Mouse (Mus musculus): ENCODE measurements at regions not wholly inside any gene's neighbourhood (a gene's known extent, or its start where the extent isn't known, plus 50 kb on each side); places are given as distances from the start of the nearest gene placed in this dataset.

GRCm38 (mm10) chr16:71622664-71623063, 685.4 kb upstream of the Robo1 start:
- no peak for DNase-seq

DNA sequence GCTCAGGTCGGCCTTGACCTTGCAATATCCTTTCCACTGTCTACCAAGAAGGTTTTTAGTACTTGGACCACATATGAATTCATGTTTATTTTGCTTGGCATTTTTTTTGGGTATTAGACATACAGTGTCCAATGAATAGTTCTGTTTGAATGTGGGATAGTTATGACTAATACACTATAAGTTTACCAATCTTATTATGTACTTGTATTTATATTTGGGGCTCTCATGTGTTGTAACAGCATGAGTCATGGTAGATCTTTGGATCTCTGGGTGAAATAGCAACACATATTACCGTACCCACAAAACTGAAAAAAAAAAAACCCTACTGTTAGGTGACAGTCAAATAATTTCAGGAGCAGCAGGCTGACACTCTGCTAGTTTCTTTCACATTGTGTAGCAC, 667.7 kb upstream of the Robo1 start:
- no peak for DNase-seq

DNA sequence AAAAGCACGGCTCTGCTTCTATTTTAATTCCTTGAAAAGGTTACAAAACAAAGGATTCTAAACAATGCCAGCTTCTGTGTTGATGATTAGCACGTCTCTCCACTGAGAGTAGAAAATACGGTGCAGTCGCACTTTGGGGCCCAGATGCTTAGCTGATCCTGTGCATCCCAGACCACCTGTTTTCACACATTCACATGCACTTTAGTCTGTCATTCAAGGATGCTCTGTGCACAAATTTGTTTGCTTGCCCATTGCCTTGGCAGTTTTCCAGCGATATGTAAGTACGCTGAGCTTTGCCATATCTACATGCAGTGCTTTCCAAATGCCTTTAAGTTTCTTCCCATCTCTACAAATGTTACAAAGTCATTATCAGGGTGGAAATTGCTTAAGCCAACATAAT, 664.9 kb upstream of the Robo1 start:
- DNase-seq, result no peak

DNA sequence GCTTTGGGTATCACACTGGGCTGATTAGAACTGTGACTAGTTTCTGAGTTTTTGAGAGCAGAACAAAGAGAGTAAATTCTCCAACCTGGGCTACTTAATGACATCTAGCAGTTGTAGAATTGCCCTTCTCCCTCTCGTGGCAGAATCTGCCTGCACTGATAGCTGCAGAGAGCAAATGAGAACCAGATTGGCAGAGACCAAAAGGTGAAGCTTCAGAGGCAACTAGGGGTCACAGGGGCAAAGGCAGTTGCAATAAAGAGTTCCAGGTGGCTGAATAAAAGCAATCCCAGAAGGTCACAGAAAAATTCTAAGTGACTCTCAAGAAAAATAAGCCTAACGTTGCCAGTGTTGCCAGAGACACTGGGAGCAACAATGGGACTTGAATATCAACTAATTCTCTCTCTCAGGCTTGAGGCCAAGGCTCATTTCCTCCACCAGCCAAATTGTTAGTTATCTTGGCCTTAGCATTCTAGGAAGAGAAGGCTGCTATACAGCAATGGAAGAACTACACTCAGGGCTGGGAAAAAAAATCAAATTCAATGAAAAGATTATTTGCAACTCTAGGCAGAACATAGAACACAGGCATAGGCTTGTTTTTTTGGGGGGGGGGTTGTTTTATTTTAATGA, 629.9 kb upstream of the Robo1 start:
- no peak for DNase-seq

GRCm38 (mm10) chr16:71693464-71693863, 614.6 kb upstream of the Robo1 start:
- no peak for DNase-seq

GRCm38 (mm10) chr16:71705846-71706245, 602.3 kb upstream of the Robo1 start:
- peak; percentile 13 for DNase-seq

DNA sequence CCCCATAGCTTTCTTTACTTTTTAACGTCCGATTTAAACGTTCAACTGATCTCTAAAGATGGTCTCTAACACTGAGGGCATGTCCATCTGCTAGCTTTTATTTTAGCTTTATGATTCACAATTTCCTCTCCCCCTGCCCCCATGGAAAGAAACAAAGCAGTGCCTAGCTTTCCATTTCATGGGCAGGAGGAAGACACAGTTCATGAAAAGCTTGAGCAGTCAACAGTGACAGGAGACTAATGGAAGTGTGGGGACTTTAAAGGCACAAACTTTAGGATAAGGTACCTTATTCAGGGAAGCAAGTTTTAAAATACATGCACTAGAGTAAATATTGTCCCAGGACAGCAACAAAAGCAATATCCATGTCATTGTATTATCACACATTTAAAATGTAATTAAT, 598.4 kb upstream of the Robo1 start:
- DNase-seq, result no peak

GRCm38 (mm10) chr16:71711879-71712278, 596.2 kb upstream of the Robo1 start:
- DNase-seq, result no peak

- no peak for DNase-seq
These were observed 590.9 kb upstream of the Robo1 start for GRCm38 (mm10) chr16:71717207-71717606.

GRCm38 (mm10) chr16:71724898-71725297, 583.2 kb upstream of the Robo1 start:
- DNase-seq, result no peak

DNA sequence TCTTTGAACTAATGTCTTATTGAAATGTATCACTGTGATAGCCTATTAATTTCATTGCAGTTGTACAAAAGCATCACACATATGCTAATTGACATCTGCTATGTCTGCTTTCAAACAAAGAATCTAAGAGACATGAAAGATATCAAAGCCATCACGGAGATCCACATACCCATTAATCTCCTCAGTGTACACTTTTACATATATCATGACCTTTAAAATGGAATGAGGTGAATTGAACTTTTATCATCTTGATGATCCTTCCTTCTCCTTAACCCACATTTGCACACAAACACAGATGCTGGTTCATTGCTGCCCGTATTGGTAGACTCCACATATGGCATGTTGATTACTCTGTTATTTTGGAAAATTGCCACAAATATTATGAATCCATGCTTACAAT, 570.2 kb upstream of the Robo1 start:
- DNase-seq, result no peak

GRCm38 (mm10) chr16:71739104-71739503, 569.0 kb upstream of the Robo1 start:
- DNase-seq, result no peak

GRCm38 (mm10) chr16:71780945-71781344, 527.2 kb upstream of the Robo1 start:
- no peak for DNase-seq

- no peak for DNase-seq
These were observed 495.3 kb upstream of the Robo1 start for GRCm38 (mm10) chr16:71812840-71813239.

DNA sequence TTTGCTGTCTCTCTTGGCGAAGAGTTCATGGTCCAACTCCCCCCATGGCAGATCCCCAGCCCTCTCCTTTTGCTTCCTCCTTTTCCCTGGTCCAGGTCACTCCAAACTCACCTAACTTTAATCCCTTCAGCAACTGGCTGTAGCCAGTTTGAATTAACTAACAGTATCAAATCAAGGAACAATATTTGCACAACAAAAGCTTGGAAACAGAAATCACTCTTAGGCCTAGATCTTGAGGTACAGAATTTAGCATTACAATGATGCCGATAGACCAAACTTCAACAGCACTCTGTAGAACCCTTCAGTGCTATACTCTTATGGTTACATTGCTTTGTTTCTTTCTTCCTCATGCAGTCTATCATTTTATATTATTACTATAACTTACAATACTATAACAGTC, 472.8 kb upstream of the Robo1 start:
- no peak for DNase-seq

DNA sequence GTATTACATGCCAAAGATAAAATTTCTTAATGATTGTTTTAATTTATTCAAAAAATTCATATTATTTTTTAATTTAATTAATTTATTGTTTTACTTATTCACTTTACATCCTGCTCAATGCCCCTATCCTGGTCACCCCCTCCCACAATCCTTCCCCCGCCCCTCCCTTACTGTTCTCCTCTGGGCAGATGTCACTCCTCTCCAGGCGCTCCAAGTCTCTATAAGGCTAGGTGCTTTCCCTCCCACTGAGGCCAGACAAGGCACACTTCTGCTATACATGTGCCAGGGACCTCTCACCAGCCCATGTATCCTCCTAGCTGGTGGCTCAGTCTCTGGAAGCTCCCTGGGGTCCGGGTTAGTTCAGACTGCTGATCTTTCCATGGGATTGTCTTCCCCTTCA, 458.0 kb upstream of the Robo1 start:
- no peak for DNase-seq

- DNase-seq, result no peak
These were observed 456.4 kb upstream of the Robo1 start for GRCm38 (mm10) chr16:71851590-71852190.

DNA sequence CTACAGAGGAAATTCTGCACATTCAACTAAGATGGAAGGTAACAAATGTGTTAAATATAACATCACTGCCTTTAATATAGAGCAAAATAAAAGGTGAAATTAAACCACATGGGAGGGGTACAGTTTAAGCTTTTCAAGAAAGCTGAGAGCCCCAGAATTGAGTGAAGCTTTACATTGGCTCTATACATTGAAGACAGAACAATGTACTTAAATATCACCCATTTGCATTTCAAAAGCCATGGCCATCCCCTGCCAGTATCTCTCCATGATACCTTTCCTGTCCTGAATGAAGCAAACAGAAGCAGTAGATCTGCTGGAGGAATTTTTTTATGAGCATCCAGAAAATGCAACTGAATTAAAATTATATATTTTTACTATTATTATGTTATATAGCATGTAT, 450.2 kb upstream of the Robo1 start:
- DNase-seq, result no peak

- no peak for DNase-seq
These were observed 447.9 kb upstream of the Robo1 start for GRCm38 (mm10) chr16:71860205-71860604.

DNA sequence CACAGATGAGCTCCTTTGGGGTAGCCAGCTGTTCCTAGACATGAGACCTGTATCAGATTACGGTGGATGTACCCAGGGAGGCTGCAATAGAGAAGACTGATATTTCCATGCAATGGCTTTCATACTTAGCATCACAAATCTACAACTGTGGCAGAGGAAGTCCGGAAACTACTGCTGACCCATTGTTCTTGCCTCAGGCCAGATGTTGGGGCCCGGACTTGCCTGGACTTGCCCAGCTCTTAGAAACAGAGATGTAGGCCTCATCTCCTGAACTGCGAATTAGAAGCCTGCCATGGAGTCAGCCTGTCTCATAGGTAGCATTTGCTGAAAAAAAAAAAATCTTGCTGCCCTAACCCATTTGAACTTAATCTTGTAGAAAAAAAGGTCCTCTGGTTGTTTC, 422.4 kb upstream of the Robo1 start:
- no peak for DNase-seq

- DNase-seq, result no peak
These were observed 418.4 kb upstream of the Robo1 start for GRCm38 (mm10) chr16:71889679-71890078.

DNA sequence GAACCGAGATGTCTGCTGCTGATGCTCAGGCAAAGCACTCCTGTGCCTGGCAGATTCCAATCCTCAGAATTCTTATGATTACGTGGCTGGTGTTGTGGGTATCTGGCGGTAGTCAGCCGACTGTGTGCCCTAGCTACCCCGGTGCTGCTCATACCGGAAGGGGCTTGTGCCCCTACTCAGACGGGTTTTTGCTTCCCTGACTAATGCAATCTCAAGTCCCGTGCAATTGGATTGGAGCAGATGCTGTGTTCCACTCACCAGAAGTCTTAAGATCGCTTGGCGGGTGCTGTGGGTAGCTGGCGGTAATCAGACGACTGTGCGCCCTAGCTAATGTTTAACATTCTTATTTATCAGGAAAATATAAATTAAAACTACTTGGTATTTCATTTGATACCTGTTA, 385.0 kb upstream of the Robo1 start:
- DNase-seq, result no peak

DNA sequence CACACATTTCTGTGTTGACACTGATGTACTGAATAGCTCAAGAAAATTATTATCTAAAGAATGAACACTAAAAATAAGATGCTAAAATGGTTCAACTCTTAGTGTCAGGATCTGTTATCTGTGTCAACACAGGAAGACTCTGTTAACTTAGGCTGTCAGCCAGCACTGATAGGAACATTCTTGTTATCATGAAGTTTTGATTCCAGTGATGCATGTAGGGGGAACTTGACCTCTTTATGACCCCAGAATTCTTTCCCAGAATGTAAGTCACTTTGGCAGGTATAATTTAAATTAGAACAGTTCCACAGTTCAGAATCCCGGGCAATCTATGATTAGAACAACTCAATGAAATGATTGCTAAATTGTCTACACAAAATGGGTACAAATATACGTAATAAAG, 363.9 kb upstream of the Robo1 start:
- DNase-seq, result no peak

GRCm38 (mm10) chr16:71944846-71945245, 363.3 kb upstream of the Robo1 start:
- no peak for DNase-seq

GRCm38 (mm10) chr16:71952879-71953406, 355.2 kb upstream of the Robo1 start:
- DNase-seq, result no peak
